Mouse (Mus musculus) kidney, postnatal 10 days (tissue): ENCODE data around the gene Dpp6.
A peak's percentile ranks its signal among the peaks of the same experiment; 100 is the strongest.
"Not testable (repeated sequence)": the region's sequence is repeated elsewhere in the genome, so short reads cannot be mapped to it uniquely, and the experiment has no call there.

Source experiments
- DNase-seq: peaks from one replicate; pipeline ENCODE4 v3.0.0; 2021; ENCODE audit warnings: mixed read lengths

Gene Dpp6

DNA sequence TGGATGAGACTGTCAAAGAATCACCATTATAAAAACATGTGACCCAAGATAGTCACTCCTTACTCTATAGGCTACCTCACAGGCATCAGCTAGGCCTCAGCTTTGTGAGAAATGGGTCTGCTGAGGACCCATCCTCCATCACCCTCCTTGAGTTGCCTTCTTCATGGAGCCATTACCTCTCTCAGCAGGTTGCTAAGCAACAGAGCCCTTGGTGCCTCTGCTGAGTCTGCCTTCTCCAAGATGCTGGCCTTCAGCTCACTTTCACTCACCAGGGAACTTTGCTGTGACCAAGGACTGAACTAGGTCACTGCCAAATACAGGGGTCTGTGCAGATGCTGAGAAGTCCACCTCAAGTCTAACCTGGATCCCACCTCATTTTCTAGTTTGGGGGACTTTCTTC lies 582.1 kb downstream of the Dpp6 start:
- no peak for DNase-seq

DNA sequence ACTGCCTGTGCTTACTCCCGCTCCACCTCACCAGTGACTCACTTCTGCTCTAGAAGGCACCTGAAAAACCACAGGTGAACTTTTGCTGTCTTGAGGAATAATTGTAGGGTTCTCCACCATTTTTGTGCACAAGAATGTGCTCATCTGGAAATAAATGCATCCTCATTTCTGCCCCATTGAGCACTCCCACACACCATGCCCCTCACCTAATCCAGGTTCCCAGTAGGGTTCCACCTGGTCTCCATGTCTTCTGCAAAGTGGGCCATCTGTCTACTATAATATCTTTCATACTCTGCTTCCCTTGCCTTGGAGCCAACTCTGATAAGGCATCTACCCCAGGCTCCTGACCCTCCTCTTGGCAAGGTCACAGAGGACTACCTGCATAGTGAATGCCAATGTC lies 585.6 kb downstream of the Dpp6 start:
- DNase-seq: no peak

DNA sequence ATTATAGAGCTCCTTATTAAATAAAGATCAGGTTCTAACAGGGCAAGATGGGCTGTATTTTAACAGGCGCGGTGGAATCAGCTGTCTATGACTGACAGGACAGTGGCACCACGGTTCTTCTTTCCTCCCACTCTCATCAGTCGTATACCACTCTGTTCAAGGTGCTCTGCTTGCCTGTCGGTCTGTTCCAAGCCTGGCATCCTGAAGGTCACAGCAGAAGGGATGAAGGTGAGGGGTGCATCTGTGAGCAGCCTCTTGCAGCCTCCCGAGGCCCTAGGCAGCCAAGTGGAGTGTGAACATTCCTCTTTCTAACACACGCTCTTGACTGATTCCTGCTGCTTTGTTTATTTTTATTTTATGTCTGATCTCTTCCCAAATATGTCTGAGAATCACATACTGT lies 591.9 kb downstream of the Dpp6 start:
- DNase-seq: no peak

DNA sequence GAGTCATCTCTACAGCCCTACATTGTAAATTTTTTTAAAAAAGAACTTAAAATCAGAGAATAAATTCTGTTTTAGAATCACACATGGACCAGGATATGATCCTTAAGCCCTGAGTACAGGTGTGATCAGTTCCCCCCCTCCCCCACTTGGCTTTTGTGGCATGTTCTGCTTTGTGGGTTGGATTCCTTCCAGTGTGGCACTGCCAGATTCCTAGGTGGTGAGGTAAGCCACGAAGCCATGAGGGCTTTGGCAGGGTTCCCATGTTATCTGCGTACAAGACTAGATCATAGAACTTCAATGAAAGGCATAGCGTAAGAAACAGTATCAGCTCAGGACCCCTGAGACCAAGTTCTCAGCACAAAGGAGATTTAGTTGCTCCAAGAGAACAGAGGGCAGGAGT lies 596.0 kb downstream of the Dpp6 start:
- DNase-seq: peak; percentile 61

DNA sequence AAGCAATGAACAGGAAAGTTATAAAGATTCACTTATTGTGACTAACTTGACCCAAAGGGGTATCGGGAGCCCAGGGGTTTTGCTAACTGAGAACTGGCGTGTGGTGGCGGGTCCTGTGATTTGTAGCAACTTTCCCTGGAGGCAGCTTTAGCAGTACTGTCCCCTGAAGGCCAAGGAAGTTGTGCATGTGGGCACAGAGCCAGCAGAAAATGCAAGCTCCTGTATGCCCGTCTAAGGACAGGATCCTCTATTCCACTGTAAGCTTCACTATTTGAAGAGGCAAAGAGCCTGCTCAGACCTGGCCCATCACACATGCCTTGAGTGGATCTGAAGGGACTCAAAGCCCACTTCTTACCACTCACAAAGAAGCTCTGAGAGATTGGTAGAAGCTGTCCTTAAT lies 598.5 kb downstream of the Dpp6 start:
- peak; percentile 10 for DNase-seq

DNA sequence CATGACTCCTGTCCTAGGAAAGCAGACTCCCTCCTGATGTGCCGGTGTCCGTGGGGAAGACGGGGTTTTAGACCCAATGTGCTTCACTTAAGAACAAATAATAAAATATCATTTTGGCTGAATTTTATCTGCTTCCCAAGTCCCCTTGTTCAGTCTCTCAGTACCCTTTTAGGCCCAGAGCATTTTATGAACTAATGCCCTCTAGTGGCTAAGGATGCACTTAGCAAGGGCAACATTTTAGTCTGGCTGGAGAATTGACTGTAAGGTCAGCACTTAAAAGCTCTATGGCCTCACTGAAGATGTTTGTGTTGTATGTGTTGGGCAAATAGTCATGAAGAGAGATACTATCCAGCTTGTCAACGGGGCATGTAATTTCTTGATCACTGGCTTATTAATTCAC lies 599.6 kb downstream of the Dpp6 start:
- peak; percentile 6 for DNase-seq

DNA sequence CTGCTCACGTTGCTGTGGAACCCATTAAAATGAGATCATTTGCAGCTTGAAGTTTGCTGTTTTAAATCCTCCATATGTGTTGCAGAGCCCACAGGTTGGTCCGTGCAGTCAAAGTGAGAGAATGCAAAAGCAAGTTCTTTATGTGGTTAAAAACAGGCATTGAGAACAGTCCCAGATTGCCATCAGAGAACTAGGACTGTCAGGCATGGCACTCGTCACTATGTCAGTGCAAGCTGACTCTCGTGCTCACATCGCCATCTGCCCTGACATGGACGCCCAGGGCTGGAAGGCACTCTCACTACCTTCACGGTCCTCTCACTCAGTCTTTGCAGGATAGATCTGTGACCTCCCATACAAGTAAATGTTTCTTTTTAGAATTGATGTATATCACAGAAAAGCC lies 600.4 kb downstream of the Dpp6 start:
- DNase-seq: no peak

DNA sequence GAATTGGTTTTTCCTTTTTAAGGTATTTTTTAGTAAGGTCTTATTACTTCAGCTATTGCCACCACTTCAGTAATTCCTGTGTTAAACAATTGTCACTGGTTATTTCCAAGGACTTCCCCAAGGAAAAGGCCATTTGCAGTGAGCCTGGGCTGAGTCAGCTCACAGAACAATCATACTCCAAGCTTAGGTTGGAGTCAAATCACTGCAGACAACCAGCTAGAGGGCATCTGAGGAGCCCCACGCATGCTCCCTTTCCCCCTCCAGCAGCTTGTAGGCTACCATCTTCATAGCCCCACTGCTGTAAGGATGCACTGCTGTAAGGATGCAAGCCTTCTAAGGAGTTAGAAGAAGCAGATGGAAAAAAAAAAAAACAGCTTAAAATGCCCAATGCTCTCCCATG lies 601.9 kb downstream of the Dpp6 start:
- DNase-seq: no peak

DNA sequence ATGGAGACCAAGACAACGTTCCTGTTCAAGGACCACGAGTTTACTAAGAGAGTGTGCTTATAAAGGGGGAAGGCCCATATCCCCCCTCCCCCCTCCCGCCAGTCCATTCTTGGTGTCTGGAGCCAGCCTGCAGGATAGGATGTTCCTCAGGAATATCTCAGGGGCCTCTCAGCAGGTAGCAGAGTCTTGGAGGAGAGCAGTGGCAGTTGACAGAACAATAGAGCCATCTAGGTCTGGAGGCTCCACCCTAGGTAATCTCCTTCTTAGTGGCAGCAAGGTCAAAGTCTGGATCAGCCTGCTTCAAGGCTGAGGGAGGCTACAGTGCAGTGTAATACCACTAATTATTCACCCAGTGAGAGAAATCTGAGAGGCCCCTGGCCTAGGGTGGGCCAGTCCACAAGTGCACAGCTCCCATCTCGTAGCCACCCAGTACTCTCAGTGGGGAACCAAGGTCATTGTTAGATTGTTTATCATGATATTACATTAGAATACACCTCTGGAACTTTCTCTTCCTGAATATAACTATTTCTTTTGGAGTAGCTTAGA lies 604.2 kb downstream of the Dpp6 start:
- DNase-seq: no peak

DNA sequence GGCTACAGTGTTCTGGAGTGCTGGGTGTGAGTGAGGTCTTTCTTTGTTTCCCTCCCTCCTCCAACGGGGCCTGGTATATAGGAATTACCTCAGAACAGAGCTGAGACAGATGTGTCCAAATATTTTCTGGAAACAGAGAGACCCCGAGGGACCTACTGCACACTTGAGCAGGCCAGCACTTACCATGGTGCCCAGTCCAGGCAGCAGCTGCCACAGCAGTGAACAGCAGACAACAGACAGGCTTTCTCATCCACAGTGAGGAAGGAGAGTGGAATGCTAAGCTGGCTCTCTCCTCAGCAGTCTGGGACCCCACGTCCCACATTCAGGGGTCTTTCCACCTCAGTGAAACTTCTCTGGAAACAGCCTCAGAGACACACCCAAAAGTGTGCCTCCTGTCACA lies 606.8 kb downstream of the Dpp6 start:
- DNase-seq: no peak

DNA sequence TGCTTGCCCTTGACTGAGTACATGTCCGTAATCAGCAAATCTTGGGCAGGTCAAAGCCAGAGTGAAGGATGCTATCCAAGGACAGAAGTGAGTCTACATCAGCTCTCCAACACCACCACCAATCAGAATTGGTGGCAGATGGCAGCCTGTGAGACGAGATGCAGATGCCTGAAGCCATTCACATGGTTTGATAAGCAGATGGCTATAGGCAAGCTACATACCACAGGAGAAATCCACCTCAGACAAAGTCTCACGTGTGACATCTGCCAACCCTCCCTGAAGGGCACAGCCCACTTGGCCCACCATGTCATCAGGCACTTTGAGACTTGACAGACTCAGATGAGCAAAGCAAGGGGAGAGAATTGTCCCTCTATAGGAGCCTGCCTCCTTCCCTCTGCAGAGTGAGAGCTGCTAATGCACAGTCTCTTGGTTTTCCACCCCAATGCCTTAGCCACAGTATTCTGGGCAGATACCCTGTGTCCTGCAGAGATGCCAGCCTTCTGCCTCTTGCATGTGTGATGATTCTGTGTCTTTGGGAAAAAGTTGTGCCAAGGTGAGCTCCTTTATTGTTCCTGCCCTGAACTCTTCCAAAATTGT lies 607.6 kb downstream of the Dpp6 start:
- DNase-seq: no peak

DNA sequence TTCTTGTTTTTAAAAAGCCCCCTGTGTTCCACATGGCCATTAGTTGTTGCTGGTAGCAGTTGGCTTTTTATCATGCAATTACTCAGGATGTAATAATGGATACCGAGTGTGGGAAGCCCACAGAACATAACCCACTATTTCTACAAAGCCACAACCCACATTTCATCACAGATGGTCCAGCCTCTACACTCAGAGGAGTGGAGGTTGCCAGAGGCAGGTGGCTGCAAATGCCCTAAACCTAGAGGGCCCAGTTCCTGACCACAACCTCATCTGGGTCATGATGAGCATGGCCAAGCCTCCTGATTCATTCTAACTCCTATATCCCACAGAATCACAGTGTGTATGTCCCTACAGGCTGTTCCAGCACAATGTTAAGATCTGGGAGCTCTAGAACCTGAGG lies 609.2 kb downstream of the Dpp6 start:
- no peak for DNase-seq

DNA sequence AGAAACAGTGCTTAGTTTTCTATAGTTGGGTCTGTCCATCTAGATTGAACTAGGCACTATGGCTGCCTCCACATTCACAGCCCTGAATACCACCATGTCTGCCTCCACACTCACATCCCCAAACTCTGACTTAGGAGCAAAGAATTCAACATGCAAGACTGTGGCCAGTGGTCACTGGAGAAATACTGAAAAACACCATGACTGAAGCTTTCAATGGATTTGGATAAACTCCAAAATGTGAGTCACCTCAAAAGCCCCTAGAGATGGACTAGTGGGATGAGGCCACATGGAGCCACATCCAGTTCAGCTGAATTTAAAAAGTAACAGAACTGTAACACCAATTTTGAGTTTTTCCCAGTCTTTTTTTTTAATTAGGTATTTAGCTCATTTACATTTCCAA lies 616.6 kb downstream of the Dpp6 start:
- DNase-seq: no peak

DNA sequence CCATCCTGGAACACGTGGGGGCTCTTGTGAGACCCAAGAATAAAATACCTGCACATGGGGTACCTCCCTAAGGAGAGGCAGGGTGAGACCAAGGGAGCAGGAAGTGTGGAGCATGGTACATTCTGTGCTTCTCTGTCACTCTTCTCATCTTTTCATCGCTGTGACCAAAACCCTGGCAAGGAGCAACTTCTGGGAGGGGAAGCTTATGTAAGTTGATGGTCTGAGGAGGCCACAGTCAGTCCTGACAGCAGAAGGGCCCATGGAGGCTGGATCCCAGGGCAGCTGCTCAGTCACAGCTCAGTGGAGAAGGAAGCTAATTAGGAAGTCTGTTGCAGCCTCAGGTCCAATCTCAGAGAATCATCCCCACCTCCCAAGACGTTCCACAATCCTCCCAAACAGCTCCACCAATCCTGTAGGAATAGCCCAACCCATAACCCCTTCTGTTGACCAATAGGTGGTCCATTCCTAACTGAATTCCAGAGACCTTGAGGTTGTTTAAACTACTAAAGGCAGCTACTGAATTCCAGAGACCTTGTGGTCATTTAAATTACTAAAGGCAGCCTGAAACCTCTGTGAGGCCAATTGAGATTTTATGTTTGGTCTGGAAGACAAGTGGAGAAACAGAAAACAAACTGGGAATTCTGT lies 636.3 kb downstream of the Dpp6 start:
- no peak for DNase-seq

DNA sequence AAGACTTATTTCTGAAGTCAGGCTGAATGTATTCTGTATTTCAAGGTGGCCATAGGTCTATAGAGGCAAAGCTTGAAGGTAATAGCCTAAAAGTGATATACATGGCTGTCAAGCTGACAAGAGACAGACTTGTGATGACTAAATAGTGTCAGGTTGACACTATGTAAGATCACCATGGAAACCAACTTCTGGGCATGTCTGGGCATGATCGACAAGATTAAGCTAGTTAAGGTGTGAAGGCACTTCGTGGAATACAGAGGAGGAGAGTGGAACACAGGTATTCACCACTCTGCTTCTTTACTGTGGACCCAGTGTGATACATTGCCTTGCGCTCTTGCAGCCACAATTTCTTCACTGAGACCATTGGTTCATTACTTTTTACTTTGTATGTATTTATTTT lies 637.4 kb downstream of the Dpp6 start:
- no peak for DNase-seq

DNA sequence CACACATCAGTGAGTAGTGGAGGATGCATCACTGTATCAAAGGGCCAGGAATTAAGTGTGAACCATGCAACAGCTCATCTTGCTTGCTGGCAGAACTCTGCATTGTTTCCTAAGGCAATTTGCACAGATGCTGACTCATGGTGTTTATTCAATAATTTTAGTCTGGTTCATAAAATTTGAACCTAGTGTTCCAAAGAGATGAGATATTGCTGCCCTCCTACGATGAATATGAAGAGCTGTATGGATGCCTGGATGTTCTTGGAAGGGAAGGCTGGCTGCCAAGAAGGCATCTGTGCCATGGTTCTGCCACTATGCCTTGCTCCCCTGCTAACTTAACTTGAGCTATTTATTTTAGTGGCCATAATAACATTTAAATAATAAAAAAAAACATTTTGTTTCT lies 640.0 kb downstream of the Dpp6 start:
- DNase-seq: no peak

DNA sequence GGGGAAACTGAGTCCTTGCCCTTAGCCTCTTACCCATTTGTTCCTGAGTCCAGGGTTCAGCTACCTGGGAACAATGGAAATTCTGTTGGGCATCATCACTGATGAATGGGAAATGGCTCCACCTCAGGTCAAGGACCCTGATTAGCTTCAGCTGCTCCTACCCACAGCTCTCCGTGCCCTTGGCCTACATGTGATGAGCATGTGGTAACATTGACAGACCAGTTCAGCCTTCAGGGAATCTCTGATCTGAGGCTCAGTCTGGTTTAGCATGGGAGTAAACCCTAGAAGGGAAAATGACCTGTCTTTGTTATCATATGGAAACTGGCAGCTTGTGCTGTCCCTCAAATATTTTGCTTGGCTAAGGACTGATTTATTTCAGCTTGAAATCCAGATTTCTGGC lies 640.7 kb downstream of the Dpp6 start:
- no peak for DNase-seq

DNA sequence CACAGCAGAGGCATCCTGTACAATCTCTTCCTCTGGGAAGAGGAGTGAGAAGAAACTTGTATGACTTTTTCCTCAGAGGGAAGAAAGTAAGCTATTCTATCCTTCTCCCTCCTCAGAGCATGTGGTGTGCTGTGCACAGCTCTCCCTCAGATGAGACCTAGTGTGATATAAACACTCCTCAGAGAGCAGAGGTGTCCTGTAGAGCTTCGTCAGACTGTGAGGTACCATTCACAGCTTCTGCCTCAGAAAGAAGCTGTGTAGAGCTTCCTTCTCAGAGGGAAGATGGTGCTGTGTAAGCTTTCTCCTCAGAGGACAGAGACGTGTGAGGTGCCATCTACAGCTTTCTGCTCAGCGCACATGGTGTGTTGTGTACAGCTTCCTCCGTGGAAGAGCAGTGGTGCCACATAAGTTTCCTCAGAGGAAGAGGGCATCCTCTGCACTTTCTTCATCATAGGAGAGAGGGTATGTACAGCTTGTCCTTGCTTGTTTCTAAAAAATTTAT lies 658.0 kb downstream of the Dpp6 start:
- no peak for DNase-seq

DNA sequence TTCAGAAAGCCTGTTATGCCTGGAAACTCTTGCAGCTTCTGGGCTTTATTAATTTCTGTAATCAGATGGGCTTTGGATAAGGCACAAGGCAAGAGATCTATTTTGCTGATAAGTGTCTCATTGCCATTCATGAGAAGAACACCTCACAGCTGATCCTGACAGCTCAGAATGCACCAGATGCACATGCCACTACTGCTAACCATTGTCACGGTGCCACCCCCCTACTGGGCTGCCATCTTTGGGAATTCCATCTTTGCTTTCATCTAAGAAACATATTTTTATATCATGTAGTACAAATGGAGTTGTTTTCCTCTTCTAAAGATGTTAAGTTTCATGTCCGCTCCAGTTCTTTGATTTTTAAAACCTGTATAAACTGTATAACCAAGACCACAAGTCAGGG lies 664.7 kb downstream of the Dpp6 start:
- DNase-seq: no peak

DNA sequence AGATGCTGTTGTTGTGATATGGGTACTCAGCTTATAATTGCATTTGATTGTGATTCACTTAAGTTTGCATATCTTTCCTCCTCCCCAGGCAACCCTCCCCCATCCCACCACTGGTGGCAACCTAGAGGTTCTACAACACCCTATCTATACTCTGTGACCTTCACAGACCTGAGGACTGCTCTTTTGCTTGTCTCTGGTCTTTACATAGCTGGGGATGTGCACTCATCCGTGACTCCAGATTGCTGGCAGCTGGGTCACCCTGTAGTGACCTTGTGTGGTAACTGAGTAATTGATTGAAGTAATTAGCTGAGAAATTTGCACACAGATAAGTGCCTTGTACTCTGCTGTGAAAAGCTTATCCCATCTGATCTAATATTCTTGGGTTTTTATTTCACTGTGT lies 669.1 kb downstream of the Dpp6 start:
- peak; percentile 6 for DNase-seq

DNA sequence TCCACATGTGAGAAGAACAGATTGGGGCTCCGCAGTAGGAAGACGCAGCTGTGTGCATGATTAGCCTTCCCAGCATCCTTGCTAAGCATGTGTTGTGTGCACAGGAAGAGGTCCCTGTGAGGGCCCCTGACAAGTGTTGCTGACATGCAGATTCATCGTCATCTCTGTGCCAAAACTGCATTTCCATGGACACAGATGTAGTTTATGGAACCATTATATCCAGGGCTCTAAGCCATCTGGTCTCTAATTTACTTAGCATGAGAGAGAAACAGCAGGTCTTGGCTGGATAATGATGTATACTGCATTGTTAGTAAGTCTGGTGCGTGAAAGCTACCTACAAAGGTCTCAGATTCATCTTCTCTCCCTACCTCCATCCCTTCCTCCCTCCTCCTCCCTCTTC lies 673.9 kb downstream of the Dpp6 start:
- no peak for DNase-seq

DNA sequence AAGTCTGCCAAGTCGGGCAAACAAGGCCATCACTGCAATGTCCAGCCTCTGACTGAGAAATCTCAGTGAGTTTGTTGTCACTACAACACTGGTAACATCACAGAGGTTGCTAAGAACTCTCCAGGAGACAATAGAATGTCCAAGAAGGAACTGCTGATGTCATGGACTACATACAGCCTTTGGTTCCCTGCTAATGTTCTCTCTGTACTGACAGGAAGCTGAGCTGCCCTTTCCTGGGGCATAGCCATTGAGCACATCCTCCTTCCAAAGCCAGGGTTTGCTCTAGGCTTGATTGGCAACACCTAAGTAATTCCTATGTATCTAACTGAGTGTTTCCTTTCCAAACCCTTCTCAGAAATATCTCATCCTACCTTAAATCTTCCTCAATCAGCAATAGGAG lies 684.3 kb downstream of the Dpp6 start, which contains the start of gene Speer4b:
Speer4b (minus strand) TSS at position 101 of the 400 bp plus-strand sequence.
- not testable (repeated sequence) for DNase-seq

DNA sequence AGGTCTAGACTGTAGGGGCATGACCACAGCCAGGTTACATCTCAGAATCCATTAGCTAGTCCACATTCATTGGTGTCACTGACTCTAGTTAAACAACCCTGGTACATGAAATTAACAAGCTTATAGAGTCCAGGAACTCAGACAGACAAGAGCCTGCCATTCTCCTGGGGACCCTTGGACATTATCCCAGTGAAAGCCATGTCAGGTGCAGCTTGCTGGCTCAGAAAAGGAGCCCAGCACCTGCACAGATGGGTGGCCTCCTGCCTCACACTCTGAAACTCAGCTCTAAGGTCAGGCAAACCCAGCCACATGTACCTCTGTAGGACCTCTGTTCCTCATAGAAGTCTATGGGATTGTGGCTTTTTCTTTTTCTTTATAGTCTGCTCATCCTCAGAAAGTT lies 701.7 kb downstream of the Dpp6 start:
- DNase-seq: no peak

DNA sequence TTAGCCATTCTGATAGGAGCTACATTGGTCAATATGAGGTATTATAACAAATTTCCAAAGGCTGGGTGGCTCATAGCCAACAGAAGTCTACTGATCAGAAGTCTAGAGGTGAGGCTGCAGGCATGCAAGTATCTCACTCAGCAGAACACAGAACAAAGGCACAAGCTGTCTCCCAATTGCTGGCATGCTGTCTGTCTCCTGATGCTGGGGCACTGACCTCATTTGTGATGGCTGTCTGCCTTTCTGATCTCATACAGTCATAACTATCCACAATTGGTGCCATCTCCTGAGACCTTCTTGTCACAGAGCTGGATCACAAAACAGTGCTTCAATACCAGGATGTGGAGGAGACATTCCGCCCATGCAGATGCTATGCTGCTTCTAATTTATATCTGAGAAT lies 709.9 kb downstream of the Dpp6 start:
- no peak for DNase-seq

DNA sequence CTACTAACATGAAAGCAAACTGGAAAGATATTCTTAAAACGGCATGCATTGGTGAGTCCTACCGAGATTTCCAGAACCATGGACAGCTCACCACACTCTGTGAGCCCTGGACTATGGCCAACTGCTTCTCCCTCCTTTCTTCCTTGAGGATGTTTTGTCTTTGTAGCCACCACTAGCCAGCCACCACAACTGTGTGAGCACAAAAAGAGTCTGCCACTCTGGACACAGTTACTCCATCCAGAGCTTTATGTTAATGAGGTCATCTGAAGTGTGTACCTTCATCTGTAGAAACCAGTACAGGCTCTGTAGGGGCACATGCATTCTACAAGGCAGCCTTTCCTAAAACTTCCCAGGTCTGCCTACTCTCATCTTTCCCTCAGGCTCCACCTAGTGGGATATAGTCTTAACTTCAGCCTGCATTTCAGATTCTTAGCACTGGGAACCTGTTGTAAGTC lies 727.8 kb downstream of the Dpp6 start:
- peak; percentile 74 for DNase-seq
